Mouse (Mus musculus): ENCODE data around the gene Hoxc5. TPM values are rescaled to one million over a fixed set of nuclear protein-coding genes. Genes with fewer than 3 reads are reported as not detected.

The Hoxc5 gene
- polyA plus RNA-seq, 1 experiment from 2014 or later: 18.8 TPM

DNA sequence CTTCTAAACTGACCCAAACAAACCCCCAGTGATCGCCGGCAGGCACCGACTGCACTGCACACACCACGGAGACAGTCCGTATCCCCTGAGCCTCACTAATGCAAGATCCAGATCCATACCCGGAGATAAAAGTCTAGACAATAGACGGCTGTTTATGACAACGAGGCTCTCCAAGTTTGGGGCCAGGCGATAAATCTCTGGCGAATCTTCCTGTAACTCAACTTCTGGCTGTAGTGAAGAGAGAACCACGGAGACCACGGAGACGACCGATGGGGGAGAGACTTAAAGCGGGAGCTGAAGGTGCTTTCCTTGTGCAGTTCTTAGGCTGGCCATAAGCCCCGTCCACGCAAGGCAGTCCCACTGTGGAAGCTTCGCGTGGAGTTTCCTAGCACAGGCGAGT lies 17.5 kb upstream of the Hoxc5 start:
- Histone ChIP-seq H3K4me1 (replicated peaks) (no peaks in the 10 kb centered on the region), H3K36me3 (no peaks in the 10 kb centered on the region), H3K4me3 (peak overlapping the region; percentile 29), H3K9me3 (no peaks in the 10 kb centered on the region), H3K27me3 (peaks cover 99% of the 10 kb centered on the region), H3K9ac (peak overlapping the region; percentile 64), H3K27ac (replicated peaks) (peak overlapping the region; percentile 63; the same call in 1 of the 2 replicates), H3K4me2 (peak overlapping the region; percentile 49)
- under 1% methylated on average over 20 of the region's 20 CpGs for WGBS
- ATAC-seq (ENCODE audit: low read depth): no peak

DNA sequence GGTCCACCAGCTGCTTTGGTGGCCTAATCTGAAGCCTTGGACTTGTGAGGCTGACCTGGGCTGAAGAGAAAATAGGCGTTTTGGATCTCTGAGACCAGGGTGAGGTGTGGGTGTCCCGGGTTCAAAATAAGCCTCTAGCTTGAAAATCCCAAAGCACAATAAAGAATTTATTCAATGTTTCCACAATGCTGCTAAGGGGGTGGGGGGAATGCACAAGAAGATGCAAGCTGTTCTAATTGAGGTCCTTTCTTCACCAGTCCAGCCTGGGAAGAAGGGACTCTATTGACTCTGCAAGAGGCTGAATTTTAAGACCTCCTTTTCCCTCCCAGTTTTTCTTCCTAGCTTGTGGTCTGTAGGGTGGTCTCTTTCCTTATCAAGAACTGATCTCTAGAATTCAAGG lies 16.4 kb upstream of the Hoxc5 start:
- peak overlapping the region; percentile 28 for H3K4me3 ChIP-seq
- peak overlapping the region; percentile 39 for H3K27ac ChIP-seq (replicated peaks)
- 10% methylated on average over 2 of the region's 2 CpGs for WGBS
- no peaks in the 10 kb centered on the region for H3K4me1 ChIP-seq (replicated peaks)
- peak overlapping the region; percentile 64 for H3K9ac ChIP-seq
- ATAC-seq (ENCODE audit: low read depth): no peak
- peak overlapping the region; percentile 46 for H3K4me2 ChIP-seq
- H3K36me3 ChIP-seq: no peaks in the 10 kb centered on the region
- no peaks in the 10 kb centered on the region for H3K9me3 ChIP-seq
- H3K27me3 ChIP-seq: peaks cover 99% of the 10 kb centered on the region

DNA sequence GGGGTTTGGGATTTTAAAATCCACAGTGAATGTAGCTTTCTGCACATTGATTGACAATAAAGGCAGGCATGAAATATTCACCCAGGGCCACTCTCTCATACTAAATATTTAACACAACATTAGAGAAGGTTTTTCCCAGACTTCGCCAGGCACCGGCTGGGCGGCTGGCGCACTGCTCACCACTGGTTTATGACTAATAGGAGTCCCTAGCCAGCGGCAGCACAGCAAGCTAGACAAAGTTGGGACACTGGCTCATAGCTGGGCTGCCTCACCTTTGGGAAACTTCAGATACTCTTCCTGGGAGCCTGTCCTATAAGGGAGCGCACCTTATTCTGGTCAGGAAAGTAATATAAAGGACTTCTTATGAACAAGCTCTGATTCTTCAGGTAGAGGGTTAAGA lies 13.7 kb upstream of the Hoxc5 start:
- ATAC-seq (ENCODE audit: low read depth): no peak
- Histone ChIP-seq H3K27me3 (peaks cover 99% of the 10 kb centered on the region), H3K9ac (peak overlapping the region; percentile 68; the same call in 1 of the 2 replicates), H3K4me1 (replicated peaks) (no peaks in the 10 kb centered on the region), H3K4me3 (peak overlapping the region; percentile 39), H3K27ac (replicated peaks) (peak overlapping the region; percentile 38; the same call in 1 of the 2 replicates), H3K4me2 (peak overlapping the region; percentile 46), H3K9me3 (no peaks in the 10 kb centered on the region), H3K36me3 (no peaks in the 10 kb centered on the region)
- 3% methylated on average over 6 of the region's 6 CpGs for WGBS

DNA sequence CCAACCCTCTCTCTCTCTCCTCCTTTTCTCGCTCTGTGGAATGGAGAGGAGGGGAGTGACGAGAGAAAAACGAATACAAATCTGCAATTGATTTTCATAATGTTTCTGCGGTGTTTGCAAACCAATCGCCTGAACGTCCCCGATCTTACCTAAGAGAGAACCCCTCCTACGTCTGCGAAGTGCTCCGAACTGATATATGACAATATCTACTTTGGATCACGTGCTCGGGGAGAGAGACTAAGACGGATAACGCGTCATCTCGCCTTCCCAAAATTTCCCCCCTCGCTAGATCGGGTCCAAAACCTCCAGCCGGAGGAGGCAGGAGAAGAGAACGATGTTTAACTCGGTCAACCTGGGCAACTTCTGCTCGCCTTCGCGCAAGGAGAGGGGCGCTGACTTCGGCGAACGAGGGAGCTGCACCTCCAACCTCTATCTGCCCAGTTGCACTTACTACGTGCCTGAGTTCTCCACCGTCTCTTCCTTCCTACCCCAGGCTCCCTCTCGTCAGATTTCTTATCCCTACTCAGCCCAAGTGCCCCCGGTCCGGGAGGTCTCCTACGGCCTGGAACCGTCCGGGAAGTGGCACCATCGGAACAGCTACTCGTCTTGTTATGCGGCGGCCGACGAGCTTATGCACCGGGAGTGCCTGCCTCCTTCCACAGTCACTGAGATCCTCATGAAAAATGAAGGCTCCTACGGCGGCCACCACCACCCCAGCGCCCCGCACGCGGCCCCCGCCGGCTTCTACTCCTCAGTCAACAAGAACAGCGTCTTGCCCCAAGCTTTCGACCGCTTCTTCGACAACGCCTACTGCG lies 12.8 kb upstream of the Hoxc5 start, which contains the start of gene Hoxc11:
Gene Hoxc11, plus strand, starts transcription at position 236 of the 815 bp plus-strand sequence.
- Histone ChIP-seq H3K27ac (replicated peaks) (peak within 1 kb of the TSS; percentile 59), H3K4me1 (replicated peaks) (no peaks in the 10 kb centered on the region), H3K4me3 (peak within 1 kb of the TSS; percentile 39), H3K9me3 (no peaks in the 10 kb centered on the region), H3K36me3 (no peaks in the 10 kb centered on the region), H3K4me2 (peak within 1 kb of the TSS; percentile 46), H3K27me3 (peaks cover 97% of the 10 kb centered on the region), H3K9ac (peak within 1 kb of the TSS; percentile 68)
- ATAC-seq (ENCODE audit: low read depth): no peak
- WGBS: under 1% methylated on average over 57 of the region's 57 CpGs

DNA sequence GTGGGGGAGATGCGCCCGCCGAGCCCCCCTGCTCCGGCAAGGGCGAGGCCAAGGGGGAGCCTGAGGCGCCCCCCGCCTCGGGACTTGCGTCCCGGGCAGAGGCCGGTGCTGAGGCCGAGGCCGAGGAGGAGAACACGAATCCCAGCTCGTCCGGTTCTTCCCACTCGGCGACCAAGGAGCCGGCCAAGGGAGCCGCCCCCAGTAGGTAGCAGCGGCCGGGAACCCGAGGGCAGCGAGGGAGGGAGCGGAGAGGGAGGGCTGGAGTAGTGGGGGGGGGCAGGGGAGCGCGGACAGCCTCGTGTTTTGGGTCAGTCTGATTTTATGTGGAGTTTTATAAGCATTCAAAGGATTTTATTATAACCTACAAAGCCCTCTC lies 12.2 kb upstream of the Hoxc5 start:
- no peaks in the 10 kb centered on the region for H3K36me3 ChIP-seq
- peak overlapping the region; percentile 68 for H3K9ac ChIP-seq
- peak overlapping the region; percentile 59; the same call in 1 of the 2 replicates for H3K27ac ChIP-seq (replicated peaks)
- peaks cover 97% of the 10 kb centered on the region for H3K27me3 ChIP-seq
- H3K4me3 ChIP-seq: peak overlapping the region; percentile 39
- under 1% methylated on average over 27 of the region's 28 CpGs for WGBS
- H3K9me3 ChIP-seq: no peaks in the 10 kb centered on the region
- H3K4me2 ChIP-seq: peak overlapping the region; percentile 46
- 0 out of 2 replicates have a peak, but pooled peaks cover 4% of the 10 kb centered on the region for H3K4me1 ChIP-seq (replicated peaks)
- no peak for ATAC-seq (ENCODE audit: low read depth)

DNA sequence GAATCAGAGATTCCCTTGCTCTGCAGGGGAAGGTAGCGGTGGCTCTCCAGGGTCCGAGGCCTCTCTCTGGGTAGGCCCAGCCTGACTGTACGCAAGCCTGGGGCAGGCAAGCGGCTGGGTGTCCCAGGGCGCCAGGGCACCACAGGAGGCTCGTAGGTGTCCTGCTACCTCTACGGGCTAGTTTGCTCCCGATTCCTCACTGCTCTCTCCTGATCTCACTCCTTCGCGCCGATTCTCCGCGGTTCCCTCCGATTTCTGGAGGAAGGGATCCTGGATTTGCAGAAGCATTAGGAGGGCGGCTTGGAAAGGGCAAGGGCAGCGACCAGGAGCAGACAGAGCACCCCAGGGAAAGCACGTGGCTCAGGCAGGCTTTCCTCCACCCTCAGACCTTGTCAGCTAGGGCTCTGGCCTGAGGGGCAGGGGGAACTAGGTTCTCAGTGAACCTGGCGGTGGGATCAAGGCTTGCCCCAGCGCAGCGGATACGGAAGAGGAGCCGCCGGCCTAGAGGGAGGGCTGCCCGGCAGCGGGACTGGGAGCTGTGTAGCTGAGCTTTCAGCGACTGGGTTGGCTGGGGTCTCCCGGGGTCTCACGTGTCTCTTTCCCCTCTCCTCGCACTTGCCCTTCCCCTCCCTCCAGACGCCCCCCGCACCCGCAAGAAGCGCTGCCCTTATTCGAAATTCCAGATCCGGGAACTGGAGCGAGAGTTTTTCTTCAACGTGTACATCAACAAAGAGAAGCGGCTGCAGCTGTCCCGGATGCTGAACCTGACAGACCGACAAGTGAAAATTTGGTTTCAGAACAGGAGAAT lies 11.2 kb upstream of the Hoxc5 start:
- Histone ChIP-seq H3K27me3 (peaks cover 99% of the 10 kb centered on the region), H3K9me3 (no peaks in the 10 kb centered on the region), H3K4me1 (replicated peaks) (0 out of 2 replicates have a peak, but pooled peaks cover 7% of the 10 kb centered on the region), H3K4me3 (peak overlapping the region; percentile 39), H3K36me3 (no peaks in the 10 kb centered on the region), H3K27ac (replicated peaks) (peak overlapping the region; percentile 59), H3K9ac (peak overlapping the region; percentile 68), H3K4me2 (peak overlapping the region; percentile 46)
- WGBS: under 1% methylated on average over 39 of the region's 40 CpGs
- ATAC-seq (ENCODE audit: low read depth): no peak

DNA sequence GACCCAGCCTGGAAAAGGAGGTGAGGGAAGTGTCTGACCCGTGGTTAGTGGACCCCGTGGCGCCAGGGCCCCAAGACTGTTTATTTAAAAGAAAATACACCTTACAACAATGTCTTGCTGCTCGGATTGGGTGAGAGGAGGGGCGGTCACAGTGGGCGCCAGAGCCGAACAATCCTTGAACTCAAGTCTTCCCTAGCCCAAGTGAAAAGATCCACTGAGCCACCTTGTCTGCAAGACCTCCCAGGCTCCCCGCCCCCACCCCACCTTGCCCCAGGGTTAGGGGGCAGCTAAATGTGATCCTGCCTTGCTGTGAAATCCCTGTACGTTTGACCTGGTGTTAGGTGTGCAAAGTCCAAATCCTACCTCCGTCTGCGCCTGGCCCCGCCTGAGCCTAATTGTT lies 10.3 kb upstream of the Hoxc5 start:
- WGBS: 3% methylated on average over 12 of the region's 12 CpGs
- H3K4me3 ChIP-seq: peak overlapping the region; percentile 39

DNA sequence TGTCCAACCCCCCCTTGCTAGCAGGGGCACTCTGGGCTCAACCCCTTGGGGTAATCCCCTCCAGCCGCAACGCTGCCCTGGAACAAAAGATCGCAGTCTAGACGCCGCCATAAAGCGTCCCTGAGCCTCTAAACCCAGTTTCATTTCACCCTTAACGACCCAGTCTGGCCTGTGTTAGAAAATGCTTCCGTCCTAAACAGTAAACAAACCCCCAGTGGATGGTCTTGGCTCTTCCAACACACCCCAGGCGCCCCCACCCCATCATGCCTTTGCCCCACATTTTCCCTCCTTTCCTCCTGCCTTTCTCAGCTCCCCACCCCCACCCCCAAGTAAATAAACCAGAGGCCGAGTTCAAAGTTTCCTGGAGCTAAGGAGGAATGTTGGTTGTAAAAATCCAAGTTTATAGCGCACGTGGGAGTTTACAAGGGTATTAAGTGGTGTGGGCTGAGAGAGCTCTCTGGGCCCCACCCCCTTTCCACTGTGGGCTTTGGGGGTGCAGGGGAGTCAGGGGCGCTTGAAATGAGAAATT lies 7.5 kb upstream of the Hoxc5 start:
- peak overlapping the region; percentile 78 for H3K27ac ChIP-seq (replicated peaks)
- peak overlapping the region; percentile 20 for H3K4me3 ChIP-seq
- under 1% methylated on average over 13 of the region's 13 CpGs for WGBS
- H3K4me1 ChIP-seq (replicated peaks): peaks cover 20% of the 10 kb centered on the region; the same call in 1 of the 2 replicates
- H3K9me3 ChIP-seq: no peaks in the 10 kb centered on the region
- H3K36me3 ChIP-seq: no peaks in the 10 kb centered on the region
- H3K9ac ChIP-seq: peak overlapping the region; percentile 44
- peaks cover 96% of the 10 kb centered on the region for H3K27me3 ChIP-seq
- ATAC-seq (ENCODE audit: low read depth): peak; percentile 41; the same call in 1 of the 2 replicates
- H3K4me2 ChIP-seq: peak overlapping the region; percentile 47

More for the DNA sequence above, 10.3 kb upstream of the Hoxc5 start:
- H3K9me3 ChIP-seq: no peaks in the 10 kb centered on the region
- H3K27me3 ChIP-seq: peaks cover 99% of the 10 kb centered on the region
- peak overlapping the region; percentile 46 for H3K4me2 ChIP-seq
- 0 out of 2 replicates have a peak, but pooled peaks cover 7% of the 10 kb centered on the region for H3K4me1 ChIP-seq (replicated peaks)
- no peaks in the 10 kb centered on the region for H3K36me3 ChIP-seq
- no peak for ATAC-seq (ENCODE audit: low read depth)
- peak overlapping the region; percentile 68 for H3K9ac ChIP-seq
- H3K27ac ChIP-seq (replicated peaks): peak overlapping the region; percentile 59; the same call in 1 of the 2 replicates

DNA sequence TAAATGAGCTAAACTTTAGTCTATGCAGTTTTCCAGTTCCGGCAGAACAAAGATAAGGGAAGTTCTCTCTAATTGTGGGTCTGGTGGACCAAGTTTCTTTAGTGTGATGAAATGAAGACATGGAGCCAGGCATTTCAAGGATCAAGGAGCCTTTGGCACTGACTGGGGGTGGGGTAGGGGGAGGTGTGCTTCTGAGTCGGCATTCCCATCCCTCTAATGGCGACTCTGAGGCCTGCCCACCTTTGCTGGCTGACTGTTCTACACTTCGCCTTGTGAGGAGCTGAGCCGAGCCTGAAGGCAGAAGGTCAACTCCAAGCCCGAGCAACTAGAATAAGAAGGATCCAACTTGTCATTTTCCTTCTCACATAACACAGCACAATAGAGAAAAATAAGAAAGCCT lies 5.5 kb upstream of the Hoxc5 start:
- no peak for ATAC-seq (ENCODE audit: low read depth)
- Histone ChIP-seq H3K4me2 (peak overlapping the region; percentile 47), H3K4me3 (peak overlapping the region; percentile 23), H3K9ac (peak overlapping the region; percentile 57), H3K9me3 (no peaks in the 10 kb centered on the region), H3K4me1 (replicated peaks) (peaks cover 23% of the 10 kb centered on the region), H3K36me3 (no peaks in the 10 kb centered on the region), H3K27me3 (peaks cover 96% of the 10 kb centered on the region), H3K27ac (replicated peaks) (peak overlapping the region; percentile 52)
- under 1% methylated on average over 6 of the region's 6 CpGs for WGBS

DNA sequence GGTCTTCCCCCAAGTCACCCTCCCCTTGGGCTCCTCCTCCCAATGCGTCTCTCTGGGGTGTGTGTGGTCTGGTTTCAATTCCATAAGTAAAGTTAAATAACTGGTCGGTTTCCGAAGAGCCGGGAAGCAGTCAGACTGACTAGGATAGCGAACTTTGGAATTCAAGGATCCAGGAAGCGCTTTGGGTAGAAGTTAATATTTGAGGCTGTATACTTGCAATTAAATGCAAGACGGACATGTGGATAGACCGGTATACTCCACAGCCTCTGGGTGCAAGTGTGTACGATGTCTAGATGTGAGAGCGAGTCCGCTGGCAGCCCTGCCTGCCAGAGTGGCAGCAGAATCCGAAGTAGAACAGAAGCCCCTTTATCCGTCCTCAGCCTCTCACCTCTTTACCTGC lies 4.8 kb upstream of the Hoxc5 start:
- Histone ChIP-seq H3K9me3 (no peaks in the 10 kb centered on the region), H3K4me3 (peak overlapping the region; percentile 90), H3K27ac (replicated peaks) (peak overlapping the region; percentile 75), H3K9ac (peak overlapping the region; percentile 75), H3K4me2 (peak overlapping the region; percentile 91), H3K4me1 (replicated peaks) (peaks cover 31% of the 10 kb centered on the region), H3K27me3 (peaks cover 96% of the 10 kb centered on the region), H3K36me3 (no peaks in the 10 kb centered on the region)
- WGBS: 2% methylated on average over 13 of the region's 13 CpGs
- ATAC-seq (ENCODE audit: low read depth): no peak

DNA sequence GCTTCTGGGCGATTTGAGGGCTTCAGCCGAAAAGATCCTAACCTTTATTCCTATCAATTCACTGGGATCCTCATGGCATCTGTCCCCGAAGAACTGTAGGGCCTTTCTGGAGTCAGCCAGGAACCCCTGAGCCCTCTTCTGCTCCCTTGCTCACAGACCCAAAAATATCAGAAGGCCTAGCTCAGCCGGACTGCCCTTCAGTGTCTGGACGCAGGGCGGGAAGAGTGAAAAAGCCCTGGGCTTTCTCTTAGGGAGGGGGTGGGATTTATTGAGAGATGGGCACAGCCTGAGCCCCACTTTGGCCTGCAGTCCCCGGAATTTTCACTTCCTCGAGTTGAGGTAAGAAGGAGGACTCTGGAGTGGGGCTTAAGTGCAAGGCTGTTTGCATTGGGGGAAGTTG lies 4.0 kb upstream of the Hoxc5 start:
- Histone ChIP-seq H3K4me2 (peak overlapping the region; percentile 91), H3K4me3 (peak overlapping the region; percentile 90), H3K4me1 (replicated peaks) (peaks cover 31% of the 10 kb centered on the region), H3K27me3 (peaks cover 94% of the 10 kb centered on the region), H3K9me3 (no peaks in the 10 kb centered on the region), H3K9ac (peak overlapping the region; percentile 75), H3K36me3 (no peaks in the 10 kb centered on the region), H3K27ac (replicated peaks) (peak overlapping the region; percentile 75)
- ATAC-seq (ENCODE audit: low read depth): no peak
- WGBS: 4% methylated on average over 8 of the region's 8 CpGs
